Mouse (Mus musculus) embryonic fibroblast, embryonic 13.5 days (primary cell): Measurements from ENCODE around the gene Tnfrsf12a. TPM values are rescaled to one million over a fixed set of nuclear protein-coding genes. Genes with fewer than 3 reads are reported as not detected.
A peak's percentile ranks its signal among the peaks of the same experiment; 100 is the strongest.

Experiments used
- H3K27ac ChIP-seq: 2 replicates; pipeline ENCODE4 v1.5.1; 2012; ENCODE audit warnings: low read length, control low read depth, inconsistent platforms; ENCODE audit not compliant: insufficient read depth
- H3K4me1 ChIP-seq: 2 replicates; pipeline ENCODE4 v1.6.1; 2011; ENCODE audit warnings: low read length; ENCODE audit not compliant: control insufficient read depth, insufficient read depth
- H3K4me3 ChIP-seq: 2 replicates; pipeline ENCODE4 v1.5.1; 2011; ENCODE audit warnings: mild to moderate bottlenecking, control low read depth, low read length; ENCODE audit not compliant: insufficient read depth
- CTCF ChIP-seq: IDR thresholded peaks from 2 replicates; pipeline ENCODE4 v1.5.1; 2011; ENCODE audit warnings: mild to moderate bottlenecking, control low read depth, low read length, moderate library complexity, borderline replicate concordance; ENCODE audit not compliant: insufficient read depth
- POLR2A ChIP-seq: IDR thresholded peaks from 2 replicates; pipeline ENCODE4 v1.6.1; 2011; ENCODE audit warnings: low read depth, mild to moderate bottlenecking, control low read depth, low read length, moderate library complexity
- polyA plus RNA-seq: library from polyadenylated mRNA; stranded (reverse); fragments of >200 nt; gene quantifications from 2 replicates; pipeline ENCODE4 v1.2.4, GENCODE M21; 2011; ENCODE audit warnings: low read depth; ENCODE audit not compliant: missing spikeins, insufficient read length

Gene Tnfrsf12a
- polyA plus RNA-seq: 126 and 221 TPM in 2 replicates

- Histone ChIP-seq H3K4me3 (peak within 1 kb of the TSS; percentile 83), H3K4me1 (no peaks in the 10 kb centered on the region), H3K27ac (peak within 1 kb of the TSS; percentile 98)
- TF ChIP-seq CTCF: no peak
- peak; percentile 99 for TF ChIP-seq POLR2A
Observed at GRCm38 (mm10) chr17:23677236-23677679, at the start of gene Tnfrsf12a. Tnfrsf12a (minus strand) TSS chr17:23677468.

GRCm38 (mm10) chr17:23726758-23727142 is 49.5 kb upstream of the Tnfrsf12a start:
- TF ChIP-seq POLR2A (peak; percentile 61), CTCF (no peak)
- peak overlapping the region; percentile 39 for H3K27ac ChIP-seq
- peaks cover 8% of the 10 kb centered on the region for H3K4me1 ChIP-seq
- H3K4me3 ChIP-seq: peak overlapping the region; percentile 49

GRCm38 (mm10) chr17:23725999-23726757 is 48.9 kb upstream of the Tnfrsf12a start, which contains the start of gene Pkmyt1:
Pkmyt1 (plus strand) TSS chr17:23726336.
- Histone ChIP-seq H3K4me3 (peak within 1 kb of the TSS; percentile 57), H3K27ac (peak within 1 kb of the TSS; percentile 57), H3K4me1 (peaks cover 8% of the 10 kb centered on the region)
- peak; percentile 96 for TF ChIP-seq POLR2A
- no peak for TF ChIP-seq CTCF

- Histone ChIP-seq H3K4me1 (peaks cover 5% of the 10 kb centered on the region), H3K4me3 (peak overlapping the region; percentile 57), H3K27ac (peak overlapping the region; percentile 57)
- TF ChIP-seq POLR2A: no peak
- no peak for TF ChIP-seq CTCF
Observed at GRCm38 (mm10) chr17:23725477-23725876, 48.2 kb upstream of the Tnfrsf12a start.

GRCm38 (mm10) chr17:23722376-23723125 is 45.3 kb upstream of the Tnfrsf12a start, which contains the start of gene 1520401A03Rik:
1520401A03Rik (minus strand) TSS chr17:23722783.
- no peak for TF ChIP-seq POLR2A
- TF ChIP-seq CTCF: no peak
- Histone ChIP-seq H3K27ac (no peak within 1 kb of the TSS), H3K4me3 (no peak within 1 kb of the TSS), H3K4me1 (peaks cover 4% of the 10 kb centered on the region; the same call in 1 of the 2 replicates)

GRCm38 (mm10) chr17:23721886-23722285 is 44.6 kb upstream of the Tnfrsf12a start:
- H3K27ac ChIP-seq: no peak overlapping the region
- peaks cover 4% of the 10 kb centered on the region; the same call in 1 of the 2 replicates for H3K4me1 ChIP-seq
- TF ChIP-seq CTCF: no peak
- TF ChIP-seq POLR2A: no peak
- no peak overlapping the region for H3K4me3 ChIP-seq

GRCm38 (mm10) chr17:23719455-23719854 is 42.2 kb upstream of the Tnfrsf12a start:
- Histone ChIP-seq H3K27ac (no peak overlapping the region), H3K4me1 (no peaks in the 10 kb centered on the region), H3K4me3 (no peak overlapping the region)
- TF ChIP-seq POLR2A (no peak), CTCF (no peak)

GRCm38 (mm10) chr17:23717003-23717402 is 39.7 kb upstream of the Tnfrsf12a start:
- Histone ChIP-seq H3K4me3 (no peak overlapping the region), H3K27ac (no peak overlapping the region), H3K4me1 (no peaks in the 10 kb centered on the region)
- TF ChIP-seq CTCF (no peak), POLR2A (no peak)

GRCm38 (mm10) chr17:23706212-23706611 is 28.9 kb upstream of the Tnfrsf12a start:
- H3K27ac ChIP-seq: no peak overlapping the region
- H3K4me1 ChIP-seq: peaks cover 3% of the 10 kb centered on the region; the same call in 1 of the 2 replicates
- TF ChIP-seq POLR2A (no peak), CTCF (peak; percentile 71)
- H3K4me3 ChIP-seq: no peak overlapping the region

GRCm38 (mm10) chr17:23705525-23706104 is 28.3 kb upstream of the Tnfrsf12a start:
- no peak for TF ChIP-seq CTCF
- no peak for TF ChIP-seq POLR2A
- H3K4me3 ChIP-seq: no peak overlapping the region
- H3K4me1 ChIP-seq: peaks cover 3% of the 10 kb centered on the region; the same call in 1 of the 2 replicates
- no peak overlapping the region for H3K27ac ChIP-seq
